Mouse (Mus musculus) CH12.LX (cell line): ENCODE results near the gene Gse1. TPM values are rescaled to one million over a fixed set of nuclear protein-coding genes. Genes with fewer than 3 reads are reported as not detected.

Experiments
- DNase-seq: peaks from one replicate; pipeline ENCODE4 v3.0.0-alpha.2; 2013; ENCODE audit errors: extremely low read depth
- H3K27ac ChIP-seq: 2 replicates; pipeline ENCODE4 v1.5.1; 2012; ENCODE audit warnings: low read depth, mild to moderate bottlenecking, control low read depth, moderate library complexity; ENCODE audit not compliant: insufficient read depth
- H3K27me3 ChIP-seq: replicated peaks from 2 replicates; pipeline ENCODE3; 2012; ENCODE audit warnings: inconsistent platforms
- H3K36me3 ChIP-seq, 2 experiments: replicated peaks in 1 of 2; 2 replicates each; pipeline versions ENCODE3 to v1.6.1; 2012; ENCODE audit warnings: inconsistent platforms in 1 of 2, low read length in 1 of 2, mild to moderate bottlenecking in 1 of 2, mixed read lengths in 1 of 2, moderate library complexity in 1 of 2; ENCODE audit not compliant: control insufficient read depth in 1 of 2, insufficient read depth in 1 of 2
- H3K4me1 ChIP-seq, 2 experiments: 2 replicates each; pipeline ENCODE4 v1.6.1; 2012; ENCODE audit warnings: inconsistent platforms in 1 of 2, moderate library complexity in 1 of 2; ENCODE audit not compliant: insufficient read depth in 2 of 2, control insufficient read depth in 1 of 2
- H3K4me2 ChIP-seq: 2 replicates; pipeline ENCODE4 v1.6.1; 2012; ENCODE audit warnings: low read depth, mild to moderate bottlenecking, control low read depth; ENCODE audit not compliant: poor library complexity, insufficient read depth, severe bottlenecking
- H3K4me3 ChIP-seq, 3 experiments: fragments of 150-350 bp in 1 of 3; sonication (generic) in 1 of 3; replicated peaks in 1 of 3; 2 replicates each; pipeline versions ENCODE3 to v1.5.1; 2011 to 2012; ENCODE audit warnings: low read depth in 2 of 3, low read length in 2 of 3, mild to moderate bottlenecking in 2 of 3, moderate library complexity in 2 of 3, control low read depth in 1 of 3, improper control_type of control experiment in 1 of 3, inconsistent platforms in 1 of 3, mixed read lengths in 1 of 3; ENCODE audit not compliant: poor library complexity in 1 of 3
- H3K79me2 ChIP-seq: replicated peaks from 2 replicates; pipeline ENCODE4 v1.6.1; 2012; ENCODE audit warnings: mild to moderate bottlenecking, moderate library complexity; ENCODE audit not compliant: control insufficient read depth, poor library complexity, insufficient read depth, severe bottlenecking; ENCODE audit errors: extremely low read depth
- H3K9ac ChIP-seq: 2 replicates; pipeline ENCODE4 v1.6.1; 2012; ENCODE audit warnings: low read depth, mild to moderate bottlenecking, control low read depth, moderate library complexity; ENCODE audit not compliant: insufficient read depth
- H3K9me3 ChIP-seq: replicated peaks from 2 replicates; pipeline ENCODE3; 2012; ENCODE audit warnings: low read length, inconsistent platforms, mixed read lengths
- CHD2 ChIP-seq: IDR thresholded peaks from 2 replicates; pipeline ENCODE4 v1.6.1; 2011; ENCODE audit warnings: low read length, improper control_type of control experiment
- IRF4 ChIP-seq: IDR thresholded peaks from 2 replicates; pipeline ENCODE4 v1.6.1; 2014; ENCODE audit warnings: low read depth, mild to moderate bottlenecking, inconsistent platforms, low read length, improper control_type of control experiment
- JUND ChIP-seq: conservative IDR thresholded peaks from 2 replicates; pipeline ENCODE4 v1.6.1; 2011; ENCODE audit warnings: low read depth, low read length, improper control_type of control experiment
- MAFK ChIP-seq: IDR thresholded peaks from 2 replicates; pipeline ENCODE4 v1.6.1; 2011; ENCODE audit warnings: low read length, improper control_type of control experiment; ENCODE audit not compliant: insufficient replicate concordance
- MEF2A ChIP-seq: IDR thresholded peaks from 2 replicates; pipeline ENCODE4 v1.6.1; 2014; ENCODE audit warnings: low read depth, mild to moderate bottlenecking, inconsistent platforms, low read length, improper control_type of control experiment, borderline replicate concordance
- MYC ChIP-seq: IDR thresholded peaks from 2 replicates; pipeline ENCODE4 v1.6.1; 2011; ENCODE audit warnings: low read depth, mild to moderate bottlenecking, improper control_type of control experiment, low read length
- NELFE ChIP-seq: IDR thresholded peaks from 2 replicates; pipeline ENCODE4 v1.6.1; 2011; ENCODE audit warnings: low read depth, low read length, improper control_type of control experiment
- PAX5 ChIP-seq: IDR thresholded peaks from 2 replicates; pipeline ENCODE4 v1.6.1; 2012; ENCODE audit warnings: low read length, inconsistent platforms, mixed read lengths
- POLR2AphosphoS2 ChIP-seq: IDR thresholded peaks from 2 replicates; pipeline ENCODE4 v1.6.1; 2011; ENCODE audit warnings: low read depth, low read length, improper control_type of control experiment
- RAD21 ChIP-seq: IDR thresholded peaks from 2 replicates; pipeline ENCODE4 v1.6.1; 2011; ENCODE audit warnings: low read depth, mild to moderate bottlenecking, low read length, improper control_type of control experiment, moderate library complexity
- TCF12 ChIP-seq: IDR thresholded peaks from 2 replicates; pipeline ENCODE4 v1.6.1; 2014; ENCODE audit warnings: low read depth, mild to moderate bottlenecking, inconsistent platforms, low read length, improper control_type of control experiment
- ZKSCAN1 ChIP-seq: IDR thresholded peaks from 2 replicates; pipeline ENCODE4 v1.6.1; 2012; ENCODE audit warnings: low read depth, inconsistent platforms, low read length, improper control_type of control experiment, borderline replicate concordance
- dilution Hi-C: fragments of 300-500 bp; cut with MboI; formaldehyde crosslinking; loops from 2 replicates; pipeline ENCODE4 v1.14.3; 2020; ENCODE audit warnings: low sequenced_read_pairs; ENCODE audit not compliant: extremely low pct_unique_long_range_greater_than_20kb, extremely low pct_ligation_motif_present
- in situ Hi-C: fragments of 300-500 bp; cut with MboI; formaldehyde crosslinking; loops from 3 replicates; pipeline ENCODE4 v1.14.3; 2019; ENCODE audit warnings: low sequenced_read_pairs, low pct_ligation_motif_present, low pct_unique_long_range_greater_than_20kb, mixed read lengths
- polyA plus RNA-seq: library from polyadenylated mRNA; unstranded; fragments of >175 nt; gene quantifications from 2 replicates; pipeline ENCODE4 v1.2.1, GENCODE M21; 2012; ENCODE audit warnings: low read depth; ENCODE audit not compliant: insufficient read length
- total RNA-seq, 2 experiments: library from RNA; depleted of rRNA; stranded (reverse); fragments of 300-350 nt in 1 of 2; fragments of >200 nt in 1 of 2; gene quantifications; 2 replicates each; pipeline ENCODE4 v1.2.3; 2012 to 2014

Gene Gse1
- total and polyA plus RNA-seq, 3 experiments: 1.3 to 9.8 (median 8.5) TPM

DNA sequence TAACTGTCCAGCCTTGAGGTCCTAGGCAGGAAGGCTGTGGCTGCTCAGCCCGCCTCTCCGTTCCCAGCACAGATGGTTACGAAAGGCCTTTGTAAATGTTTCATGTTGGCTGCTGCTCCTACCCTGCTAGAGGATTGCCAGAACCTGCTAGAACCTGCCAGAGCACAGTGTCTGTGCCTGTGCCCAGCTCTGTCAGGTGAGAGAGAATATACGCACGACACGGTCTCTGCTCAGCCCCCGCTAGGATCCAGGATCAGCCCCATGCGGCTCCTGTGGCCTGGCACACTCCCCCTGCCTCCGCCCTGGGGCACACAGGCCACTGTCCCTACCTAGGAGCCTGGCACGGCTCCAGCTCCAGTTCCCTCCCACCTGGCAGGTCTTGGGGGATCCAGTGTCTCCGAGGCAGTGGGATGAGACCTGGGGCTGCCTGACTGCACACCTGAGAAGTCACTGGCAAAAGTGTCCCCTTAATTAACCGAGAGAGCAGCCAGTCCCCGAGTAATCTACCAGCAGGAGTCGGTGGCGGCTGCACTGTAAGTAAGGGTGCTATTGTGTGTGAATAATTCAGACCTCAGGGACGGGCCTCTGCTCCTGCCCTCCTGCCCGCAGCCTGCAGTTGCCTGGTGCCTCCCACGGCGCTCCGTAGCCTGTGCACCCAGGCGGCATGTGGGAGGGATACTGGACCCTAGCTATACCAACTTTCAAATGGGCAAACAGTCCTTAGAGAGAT, 209.6 kb downstream of the Gse1 start:
- H3K4me1 ChIP-seq: peaks cover 29 to 43% of the 10 kb centered on the region in 2 experiments
- dilution Hi-C loops: no loop called here

DNA sequence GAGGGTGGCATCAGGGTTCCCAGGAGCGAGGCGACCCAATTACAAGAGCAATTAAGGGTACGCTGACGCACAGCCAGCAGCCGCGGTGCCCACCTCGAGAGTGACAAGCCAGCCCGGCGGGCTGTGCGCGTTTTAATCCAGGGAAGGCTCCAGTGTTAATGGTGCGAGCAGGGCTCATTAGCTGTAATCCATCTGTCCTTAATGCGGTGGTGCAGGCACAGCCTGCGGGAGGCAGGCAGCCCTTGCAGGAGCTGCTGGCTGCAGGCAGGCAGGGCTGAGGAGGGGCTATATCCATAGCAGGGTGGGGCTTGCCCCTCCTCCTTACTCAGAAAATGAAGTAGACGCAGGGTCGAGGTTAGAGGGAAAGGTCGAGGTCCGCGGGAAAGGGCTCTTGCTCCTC, 211.1 kb downstream of the Gse1 start:
- peaks cover 10% of the 10 kb centered on the region for H3K27me3 ChIP-seq
- no peak overlapping the region for H3K4me3 ChIP-seq
- no peaks in the 10 kb centered on the region for H3K79me2 ChIP-seq
- H3K4me2 ChIP-seq: no peak overlapping the region
- peaks cover 31 to 45% of the 10 kb centered on the region in 2 experiments for H3K4me1 ChIP-seq
- dilution Hi-C loops (no loop called here), in situ Hi-C loops (loop anchor here (5.0 kb wide), 1 partner anchor 33 kb away; no protein-coding TSS in a partner anchor)
- H3K27ac ChIP-seq: no peak overlapping the region
- TF ChIP-seq ZKSCAN1 (no peak), NELFE (no peak), CHD2 (no peak), RAD21 (no peak), MAFK (no peak), MYC (no peak), IRF4 (no peak), JUND (no peak)
- peaks cover 3% of the 10 kb centered on the region for H3K9me3 ChIP-seq
- H3K9ac ChIP-seq: no peak overlapping the region
- DNase-seq: no peak
- no peaks in the 10 kb centered on the region for H3K36me3 ChIP-seq

More for the DNA sequence above, 209.6 kb downstream of the Gse1 start:
- Histone ChIP-seq H3K79me2 (no peaks in the 10 kb centered on the region), H3K4me3 (no peak overlapping the region), H3K27me3 (peaks cover 10% of the 10 kb centered on the region), H3K9me3 (peaks cover 15% of the 10 kb centered on the region), H3K27ac (no peak overlapping the region), H3K9ac (no peak overlapping the region), H3K36me3 (no peaks in the 10 kb centered on the region), H3K4me2 (no peak overlapping the region)
- in situ Hi-C loops: loop anchor here (5.0 kb wide), 1 partner anchor 34 kb away; no protein-coding TSS in a partner anchor
- TF ChIP-seq POLR2AphosphoS2: no peak
- no peak for TF ChIP-seq PAX5
- no peak for TF ChIP-seq TCF12
- no peak for DNase-seq

DNA sequence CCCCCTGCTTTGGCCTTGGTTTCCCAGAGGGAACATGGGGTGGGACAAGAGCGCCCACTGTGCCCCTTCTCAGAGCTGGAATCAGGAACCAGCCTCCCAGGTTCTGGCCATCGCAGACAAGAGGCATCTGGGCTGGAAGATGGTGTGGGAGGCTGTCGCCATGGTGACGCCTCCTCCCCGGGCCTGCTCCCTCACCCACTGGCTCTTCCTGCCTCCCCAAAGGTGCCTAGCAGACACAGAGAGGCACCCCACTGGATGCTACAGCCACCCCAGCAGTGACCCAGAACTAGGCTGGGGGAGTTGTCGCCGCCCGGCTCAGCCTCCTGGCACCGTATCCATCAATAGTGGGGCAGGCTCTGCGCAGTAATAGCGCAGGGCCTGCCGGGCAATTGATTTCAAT, 212.5 kb downstream of the Gse1 start:
- dilution Hi-C loops: no loop called here
- Histone ChIP-seq H3K27me3 (peaks cover 6% of the 10 kb centered on the region), H3K36me3 (no peaks in the 10 kb centered on the region), H3K4me1 (peaks cover 35 to 47% of the 10 kb centered on the region in 2 experiments), H3K4me2 (no peak overlapping the region), H3K9ac (no peak overlapping the region), H3K27ac (no peak overlapping the region), H3K4me3 (no peak overlapping the region), H3K9me3 (no peaks in the 10 kb centered on the region), H3K79me2 (no peaks in the 10 kb centered on the region)
- TF ChIP-seq MEF2A: no peak
- in situ Hi-C loops: no loop called here
- DNase-seq: no peak
